Comparison of ENCODE assay signal across 11 mouse cellular contexts in the genomic region with DNA sequence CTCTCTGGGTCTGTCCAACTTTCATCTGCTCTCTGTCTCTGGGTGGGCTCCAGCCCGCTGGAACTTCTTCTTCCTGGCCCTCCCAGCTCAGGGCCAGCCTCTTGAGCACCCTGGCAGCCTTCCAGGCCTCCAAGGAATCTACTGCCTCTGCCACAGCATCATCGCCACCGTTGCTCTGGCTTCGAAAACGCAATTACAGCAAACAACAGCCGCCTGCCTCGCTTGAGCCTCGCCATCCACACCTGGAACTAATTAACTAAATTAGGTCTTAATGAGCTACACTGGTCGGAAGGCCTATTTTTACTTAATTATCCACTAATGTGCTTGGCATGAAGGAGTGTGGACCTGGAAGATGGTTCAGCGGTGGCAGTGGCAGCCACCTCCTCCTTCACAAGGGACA. TPM values are rescaled to one million over a fixed set of nuclear protein-coding genes. Genes with fewer than 3 reads are reported as not detected.
A peak's percentile ranks its signal among the peaks of the same experiment; 100 is the strongest.
DNase-seq lines count a peak whose midpoint lies in the region; ATAC-seq and TF ChIP-seq lines count a peak whose summit lies in the region.
"Had no signal": no experiment of that assay in that cellular context is flagged by ENCODE, and none has a peak within 500 bp of the region (broad histone marks: within the 10 kb centered on the region; RNA-seq: fewer than 3 reads in every experiment).

No protein-coding gene starts in this region.

- H3K27me3 ChIP-seq in kidney, adult 2 months (replicated peaks; ENCODE audit: control insufficient read depth, insufficient read depth, low read length), result no peaks in the 10 kb centered on the region
- H3K27me3 ChIP-seq in kidney, embryonic 14.5 days (ENCODE audit: control insufficient read depth, insufficient read depth, low read length), result no peaks in the 10 kb centered on the region
- H3K27me3 ChIP-seq in forebrain, embryonic 11.5 days (ENCODE audit: control insufficient read depth, insufficient read depth, low read length), result peaks cover 2% of the 10 kb centered on the region; the same call in 1 of the 2 replicates
- H3K27me3 ChIP-seq in limb, embryonic 14.5 days (ENCODE audit: control insufficient read depth, insufficient read depth, low read length), result no peaks in the 10 kb centered on the region

- H3K9ac ChIP-seq in kidney, embryonic 14.5 days (ENCODE audit: low read depth, low read length), result no peak overlapping the region
- no peak overlapping the region for H3K9ac ChIP-seq in forebrain, embryonic 11.5 days (ENCODE audit: low read length)
- H3K9ac ChIP-seq in limb, embryonic 14.5 days (ENCODE audit: low read depth, low read length, severe bottlenecking), result no peak overlapping the region

- H3K4me1 ChIP-seq in kidney, adult 2 months (ENCODE audit: control insufficient read depth, insufficient read depth, low read length), result no peaks in the 10 kb centered on the region
- H3K4me1 ChIP-seq in kidney, embryonic 14.5 days (ENCODE audit: control insufficient read depth, insufficient read depth, low read length), result no peaks in the 10 kb centered on the region
- H3K4me1 ChIP-seq in forebrain, embryonic 11.5 days (replicated peaks; ENCODE audit: control insufficient read depth, insufficient read depth, low read length), result peaks cover 12% of the 10 kb centered on the region; the same call in 1 of the 2 replicates
- 0 out of 2 replicates have a peak, but pooled peaks cover 5% of the 10 kb centered on the region for H3K4me1 ChIP-seq in limb, embryonic 14.5 days (ENCODE audit: control insufficient read depth, insufficient read depth, low read length)
- H3K4me1 ChIP-seq: megakaryocyte, embryonic 14.5 days had no signal

- H3K4me3 ChIP-seq in kidney, adult 2 months (ENCODE audit: insufficient read depth, low read depth, low read length), result no peak overlapping the region
- no peak overlapping the region for H3K4me3 ChIP-seq in kidney, embryonic 14.5 days (ENCODE audit: low read length)
- H3K4me3 ChIP-seq in forebrain, embryonic 11.5 days (ENCODE audit: low read depth, low read length), result no peak overlapping the region
- H3K4me3 ChIP-seq in limb, embryonic 14.5 days (replicated peaks; ENCODE audit: low read length), result no peak overlapping the region
- H3K4me3 ChIP-seq: megakaryocyte, embryonic 14.5 days had no signal

- H3K4me2 ChIP-seq in kidney, embryonic 14.5 days (replicated peaks; ENCODE audit: low read depth, low read length), result no peak overlapping the region
- H3K4me2 ChIP-seq in forebrain, embryonic 11.5 days (ENCODE audit: low read depth, low read length, severe bottlenecking), result no peak overlapping the region
- no peak overlapping the region for H3K4me2 ChIP-seq in limb, embryonic 14.5 days (replicated peaks; ENCODE audit: low read depth, low read length, severe bottlenecking)

- ATAC-seq in kidney, embryonic 14.5 days (ENCODE audit: low FRiP score, low TSS enrichment), result no peak
- peak; percentile 55 for ATAC-seq in forebrain, embryonic 11.5 days (replicated peaks; ENCODE audit: low FRiP score)
- ATAC-seq in limb, embryonic 14.5 days (ENCODE audit: low FRiP score, low read depth), result no peak; the same call in 1 of the 2 replicates

- 26% methylated on average over 10 of the region's 10 CpGs for WGBS in kidney, adult 2 months
- 59% methylated on average over 10 of the region's 10 CpGs for WGBS in kidney, embryonic 14.5 days
- 41% methylated on average over 10 of the region's 10 CpGs for WGBS in forebrain, embryonic 11.5 days
- WGBS in limb, embryonic 14.5 days, result 25% methylated on average over 10 of the region's 10 CpGs

- H3K9me3 ChIP-seq in kidney, embryonic 14.5 days (ENCODE audit: control insufficient read depth, low read length), result no peaks in the 10 kb centered on the region
- no peaks in the 10 kb centered on the region; the same call in 1 of the 2 replicates for H3K9me3 ChIP-seq in forebrain, embryonic 11.5 days (ENCODE audit: control insufficient read depth, low read length)
- no peaks in the 10 kb centered on the region for H3K9me3 ChIP-seq in limb, embryonic 14.5 days (ENCODE audit: control insufficient read depth, low read length)

- H3K36me3 ChIP-seq in kidney, adult 2 months (ENCODE audit: control insufficient read depth, insufficient read depth, low read length), result no peaks in the 10 kb centered on the region
- H3K36me3 ChIP-seq in kidney, embryonic 14.5 days (ENCODE audit: control insufficient read depth, insufficient read depth, low read length), result no peaks in the 10 kb centered on the region
- no peaks in the 10 kb centered on the region for H3K36me3 ChIP-seq in forebrain, embryonic 11.5 days (ENCODE audit: control insufficient read depth, insufficient read depth, low read length)
- H3K36me3 ChIP-seq in limb, embryonic 14.5 days (ENCODE audit: control insufficient read depth, insufficient read depth, low read length), result no peaks in the 10 kb centered on the region

- H3K27ac ChIP-seq in kidney, adult 2 months (ENCODE audit: insufficient read depth, low read depth, low read length), result no peak overlapping the region
- H3K27ac ChIP-seq in kidney, embryonic 14.5 days (ENCODE audit: low read depth, low read length), result no peak overlapping the region
- no peak overlapping the region for H3K27ac ChIP-seq in forebrain, embryonic 11.5 days (ENCODE audit: low read depth, low read length)
- no peak overlapping the region for H3K27ac ChIP-seq in limb, embryonic 14.5 days (replicated peaks; ENCODE audit: low read depth, low read length)

- no peak for TF ChIP-seq POLR2A in kidney, adult 2 months (IDR thresholded peaks at IDR 0.05; ENCODE audit: low read depth, low read length)
- TF ChIP-seq POLR2A in limb, embryonic 14.5 days (IDR thresholded peaks at IDR 0.05; ENCODE audit: borderline replicate concordance, extremely low read depth, insufficient read depth, insufficient read length), result no peak

- no peak for TF ChIP-seq CTCF in kidney, adult 2 months (conservative IDR thresholded peaks at IDR 0.05; ENCODE audit: insufficient read depth, insufficient read length, low read depth, low read length)

- peak; percentile 16 for DNase-seq in kidney, adult 2 months
- DNase-seq in brain, adult 2 months (ENCODE audit: low read depth, low spot score), result peak; percentile 22
- peak; percentile 71 for DNase-seq in forebrain, embryonic 11.5 days (ENCODE audit: low spot score)
- peak; percentile 28 for DNase-seq in limb, embryonic 14.5 days (ENCODE audit: low spot score)
- DNase-seq in spleen, postnatal 4 days (ENCODE audit: low spot score in 2 of 2), result no peak
- no peak for DNase-seq in urinary bladder, postnatal 14 days (ENCODE audit: low spot score)
- DNase-seq in embryo, embryonic 10 days (ENCODE audit: low spot score), result no peak
- DNase-seq: heart, postnatal 10 days; thymus, postnatal 25 days had no signal

RNA-seq across cellular contexts. Expression of a gene that starts 18.2 kb away (rescaled TPM):
- polyA plus RNA-seq in kidney, adult 2 months (2012; rRNA removed), result 168 and 212 TPM in 2 replicates
- 1.3 and 4.2 TPM in 2 replicates for polyA plus RNA-seq in kidney, embryonic 14.5 days (2014; fragmentation: Nextera tagmentation; extraction: Ambion mirVana)
- 9.8 and 10.2 TPM in 2 replicates for polyA plus RNA-seq in forebrain, embryonic 11.5 days (2014; fragmentation: Nextera tagmentation; extraction: Ambion mirVana)
- polyA plus RNA-seq in limb, embryonic 14.5 days (2012; rRNA removed), result 3.5 and 4.9 TPM in 2 replicates
- polyA plus RNA-seq in limb, embryonic 14.5 days (2014; fragmentation: Nextera tagmentation; extraction: Ambion mirVana), result 2.5 and 2.6 TPM in 2 replicates

RNA-seq across cellular contexts. Expression of a gene that starts 31.0 kb away (rescaled TPM):
- polyA plus RNA-seq in kidney, adult 2 months (2012; rRNA removed), result 37.6 and 38.9 TPM in 2 replicates
- polyA plus RNA-seq in kidney, embryonic 14.5 days (2014; fragmentation: Nextera tagmentation; extraction: Ambion mirVana), result 27.1 and 38.1 TPM in 2 replicates
- polyA plus RNA-seq in forebrain, embryonic 11.5 days (2014; fragmentation: Nextera tagmentation; extraction: Ambion mirVana), result 33.5 and 34.6 TPM in 2 replicates
- polyA plus RNA-seq in limb, embryonic 14.5 days (2012; rRNA removed), result 104 and 122 TPM in 2 replicates
- polyA plus RNA-seq in limb, embryonic 14.5 days (2014; fragmentation: Nextera tagmentation; extraction: Ambion mirVana), result 30.2 and 32.5 TPM in 2 replicates

RNA-seq across cellular contexts. Expression of a gene that starts 43.2 kb away (rescaled TPM):
- polyA plus RNA-seq in kidney, adult 2 months (2012; rRNA removed), result 0.59 and 0.62 TPM in 2 replicates
- 0.50 and 0.76 TPM in 2 replicates for polyA plus RNA-seq in kidney, embryonic 14.5 days (2014; fragmentation: Nextera tagmentation; extraction: Ambion mirVana)
- polyA plus RNA-seq in forebrain, embryonic 11.5 days (2014; fragmentation: Nextera tagmentation; extraction: Ambion mirVana), result 0.32 and 0.53 TPM in 2 replicates
- 0.53 and 0.59 TPM in 2 replicates for polyA plus RNA-seq in limb, embryonic 14.5 days (2012; rRNA removed)
- polyA plus RNA-seq in limb, embryonic 14.5 days (2014; fragmentation: Nextera tagmentation; extraction: Ambion mirVana), result 0.12 and 0.21 TPM in 2 replicates

RNA-seq across cellular contexts. Expression of a gene that starts 59.8 kb away (rescaled TPM):
- polyA plus RNA-seq in kidney, adult 2 months (2012; rRNA removed), result 28.5 and 32.6 TPM in 2 replicates
- 36.4 and 43.1 TPM in 2 replicates for polyA plus RNA-seq in kidney, embryonic 14.5 days (2014; fragmentation: Nextera tagmentation; extraction: Ambion mirVana)
- polyA plus RNA-seq in forebrain, embryonic 11.5 days (2014; fragmentation: Nextera tagmentation; extraction: Ambion mirVana), result 37.5 and 40.9 TPM in 2 replicates
- 87.0 and 93.5 TPM in 2 replicates for polyA plus RNA-seq in limb, embryonic 14.5 days (2012; rRNA removed)
- polyA plus RNA-seq in limb, embryonic 14.5 days (2014; fragmentation: Nextera tagmentation; extraction: Ambion mirVana), result 39.2 and 48.3 TPM in 2 replicates

Comparison
In these comparisons a context has a peak if more than half of its experiments do, and no peak if none do; other contexts are left out.
1. RNA of a gene that starts 18.2 kb away (polyA plus RNA-seq): 168 to 212 TPM in kidney, adult 2 months; 9.8 to 10.2 TPM in forebrain, embryonic 11.5 days, 1.3 to 4.2 TPM in kidney, embryonic 14.5 days and 2.5 to 4.9 TPM in limb, embryonic 14.5 days; every median in the first group is over 10 times any median in the second.
2. DNase-seq: peak in kidney, adult 2 months (single experiment), brain, adult 2 months (single experiment), forebrain, embryonic 11.5 days (single experiment) and limb, embryonic 14.5 days (single experiment); none in spleen, postnatal 4 days (0 of 2), urinary bladder, postnatal 14 days (single experiment) and embryo, embryonic 10 days (single experiment).